In the genomic region with DNA sequence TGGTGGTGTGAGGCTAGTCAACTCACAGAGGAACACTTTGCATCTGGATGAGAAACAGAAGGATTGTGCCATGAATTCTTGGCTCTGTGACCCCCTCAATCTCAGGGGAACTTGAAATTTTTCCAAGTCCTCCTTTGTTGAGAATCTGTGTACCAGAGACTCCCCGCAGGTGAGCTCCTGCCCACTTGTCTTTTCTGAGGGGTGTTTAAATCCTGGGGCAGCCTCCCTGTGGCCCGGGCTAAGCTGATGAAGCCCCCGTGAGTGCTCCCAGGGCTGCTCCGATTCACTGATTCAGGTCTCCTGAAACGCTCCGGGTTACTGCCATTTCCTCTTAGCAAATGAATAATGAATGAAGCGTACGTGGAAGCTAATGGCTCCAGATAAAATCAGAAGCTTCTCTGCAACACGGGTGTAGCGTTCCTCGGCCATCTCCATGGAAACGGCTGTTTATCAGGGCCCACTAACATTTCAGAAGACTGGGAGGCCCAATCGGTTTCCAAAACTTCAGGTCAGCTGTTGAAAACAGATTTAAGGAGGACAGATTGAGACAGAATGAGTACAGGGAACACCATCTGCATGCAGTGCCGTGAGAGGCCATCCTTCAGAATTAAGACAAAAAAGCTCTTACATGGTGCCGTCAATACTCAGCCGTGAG, we compare ENCODE assay signal across 8 mouse cellular contexts.
DNase-seq lines count a peak whose midpoint lies in the region; ATAC-seq and TF ChIP-seq lines count a peak whose summit lies in the region.

No protein-coding gene starts in this region.

- H3K4me3 ChIP-seq in heart, embryonic 10.5 days: no peak overlapping the region
- no peak overlapping the region for H3K4me3 ChIP-seq in heart, adult 2 months
- H3K4me3 ChIP-seq in hindbrain, embryonic 15.5 days: peak overlapping the region; percentile 9; the same call in 1 of the 2 replicates
- H3K4me3 ChIP-seq in midbrain, postnatal 0 days (ENCODE audit: low read depth, low read length): no peak overlapping the region

- intact Hi-C loops in heart, adult 2 months (cut with DNase I): loop anchor here (10.0 kb wide), 1 partner anchor 103 kb away; the partner anchor contains the start of gene Dclk1

- no peaks in the 10 kb centered on the region for H3K27me3 ChIP-seq in heart, embryonic 10.5 days (ENCODE audit: insufficient read depth, poor library complexity, severe bottlenecking)
- no peaks in the 10 kb centered on the region; the same call in 1 of the 2 replicates for H3K27me3 ChIP-seq in heart, adult 2 months (ENCODE audit: control insufficient read depth, insufficient read depth, low read length)
- H3K27me3 ChIP-seq in hindbrain, embryonic 15.5 days: no peaks in the 10 kb centered on the region
- no peaks in the 10 kb centered on the region for H3K27me3 ChIP-seq in midbrain, postnatal 0 days (ENCODE audit: insufficient read depth, low read length)

- TF ChIP-seq EP300 in heart, adult 2 months (IDR thresholded peaks at IDR 0.05; ENCODE audit: insufficient read depth, low read depth, low read length): no peak

- H3K36me3 ChIP-seq in heart, embryonic 10.5 days: no peaks in the 10 kb centered on the region
- no peaks in the 10 kb centered on the region for H3K36me3 ChIP-seq in heart, adult 2 months (ENCODE audit: control insufficient read depth, insufficient read depth, low read length)
- no peaks in the 10 kb centered on the region for H3K36me3 ChIP-seq in hindbrain, embryonic 15.5 days
- H3K36me3 ChIP-seq in midbrain, postnatal 0 days (ENCODE audit: insufficient read depth, low read length): no peaks in the 10 kb centered on the region

- no peak for TF ChIP-seq CTCF in heart, adult 2 months (IDR thresholded peaks at IDR 0.05)
- no peak for TF ChIP-seq CTCF in midbrain, postnatal 0 days (IDR thresholded peaks at IDR 0.05)

- DNase-seq in heart, embryonic 10.5 days (ENCODE audit: low spot score): no peak
- DNase-seq in heart, adult 2 months: no peak
- peak; percentile 66 for DNase-seq in embryo, embryonic 10.5 days (ENCODE audit: low spot score)
- peak; percentile 80 for DNase-seq in midbrain, postnatal 0 days (ENCODE audit: low spot score)
- no peak for DNase-seq in lung, postnatal 25 days (ENCODE audit: low spot score)
- no peak for DNase-seq in kidney, postnatal 14 days

- 0 out of 2 replicates have a peak overlapping the region, but pooled peaks have one; percentile 9 for H3K27ac ChIP-seq in heart, embryonic 10.5 days
- H3K27ac ChIP-seq in heart, adult 2 months: no peak overlapping the region
- H3K27ac ChIP-seq in hindbrain, embryonic 15.5 days (replicated peaks): peak overlapping the region; percentile 86
- H3K27ac ChIP-seq in midbrain, postnatal 0 days (ENCODE audit: low read depth, low read length): peak overlapping the region; percentile 81

- no peaks in the 10 kb centered on the region for H3K79me2 ChIP-seq in heart, adult 2 months (replicated peaks; ENCODE audit: control insufficient read depth, insufficient read depth, low read length)

- peaks cover 24% of the 10 kb centered on the region for H3K4me1 ChIP-seq in heart, embryonic 10.5 days
- H3K4me1 ChIP-seq in heart, adult 2 months (ENCODE audit: control insufficient read depth, insufficient read depth, low read length): no peaks in the 10 kb centered on the region
- H3K4me1 ChIP-seq in hindbrain, embryonic 15.5 days (replicated peaks): peaks cover 63% of the 10 kb centered on the region
- H3K4me1 ChIP-seq in midbrain, postnatal 0 days (ENCODE audit: insufficient read depth, low read length): peaks cover 36% of the 10 kb centered on the region

- 42% methylated on average over 16 of the region's 16 CpGs for WGBS in heart, embryonic 10.5 days
- 44% methylated on average over 16 of the region's 16 CpGs for WGBS in heart, adult 2 months
- WGBS in hindbrain, embryonic 15.5 days: 7% methylated on average over 16 of the region's 16 CpGs
- WGBS in midbrain, postnatal 0 days: 6% methylated on average over 16 of the region's 16 CpGs

- no peak for TF ChIP-seq POLR2A in heart, adult 2 months (IDR thresholded peaks at IDR 0.05; ENCODE audit: insufficient read depth, low read depth, low read length)

- H3K9me3 ChIP-seq in heart, embryonic 10.5 days: no peaks in the 10 kb centered on the region
- no peaks in the 10 kb centered on the region for H3K9me3 ChIP-seq in hindbrain, embryonic 15.5 days
- no peaks in the 10 kb centered on the region for H3K9me3 ChIP-seq in midbrain, postnatal 0 days (ENCODE audit: low read length)

- no peak overlapping the region for H3K9ac ChIP-seq in heart, adult 2 months (ENCODE audit: low read depth, low read length)
- H3K9ac ChIP-seq in hindbrain, embryonic 15.5 days: no peak overlapping the region
- peak overlapping the region; percentile 24; the same call in 1 of the 2 replicates for H3K9ac ChIP-seq in midbrain, postnatal 0 days (replicated peaks; ENCODE audit: low read length, poor library complexity, severe bottlenecking)

- peak overlapping the region; percentile 47 for H3K4me2 ChIP-seq in hindbrain, embryonic 15.5 days
- peak overlapping the region; percentile 44 for H3K4me2 ChIP-seq in midbrain, postnatal 0 days (ENCODE audit: low read depth, low read length, poor library complexity, severe bottlenecking)

- ATAC-seq in hindbrain, embryonic 15.5 days (ENCODE audit: low FRiP score, low read depth): peak; percentile 32; the same call in 1 of the 2 replicates
- ATAC-seq in midbrain, postnatal 0 days (ENCODE audit: low FRiP score): peak; percentile 27
- ATAC-seq in monocyte, adult 5-6 weeks (replicated peaks; ENCODE audit: insufficient number of reproducible peaks, low FRiP score, low TSS enrichment, poor library complexity, severe bottlenecking): no peak

Comparison
In these comparisons a context has a peak if more than half of its experiments do, and no peak if none do; other contexts are left out.
1. DNase-seq: peak in embryo, embryonic 10.5 days (single experiment) and midbrain, postnatal 0 days (single experiment); none in heart, embryonic 10.5 days (single experiment), heart, adult 2 months (0 of 2), lung, postnatal 25 days (single experiment) and kidney, postnatal 14 days (single experiment).